9 mouse cellular contexts compared by ENCODE assay signal in the genomic region with DNA sequence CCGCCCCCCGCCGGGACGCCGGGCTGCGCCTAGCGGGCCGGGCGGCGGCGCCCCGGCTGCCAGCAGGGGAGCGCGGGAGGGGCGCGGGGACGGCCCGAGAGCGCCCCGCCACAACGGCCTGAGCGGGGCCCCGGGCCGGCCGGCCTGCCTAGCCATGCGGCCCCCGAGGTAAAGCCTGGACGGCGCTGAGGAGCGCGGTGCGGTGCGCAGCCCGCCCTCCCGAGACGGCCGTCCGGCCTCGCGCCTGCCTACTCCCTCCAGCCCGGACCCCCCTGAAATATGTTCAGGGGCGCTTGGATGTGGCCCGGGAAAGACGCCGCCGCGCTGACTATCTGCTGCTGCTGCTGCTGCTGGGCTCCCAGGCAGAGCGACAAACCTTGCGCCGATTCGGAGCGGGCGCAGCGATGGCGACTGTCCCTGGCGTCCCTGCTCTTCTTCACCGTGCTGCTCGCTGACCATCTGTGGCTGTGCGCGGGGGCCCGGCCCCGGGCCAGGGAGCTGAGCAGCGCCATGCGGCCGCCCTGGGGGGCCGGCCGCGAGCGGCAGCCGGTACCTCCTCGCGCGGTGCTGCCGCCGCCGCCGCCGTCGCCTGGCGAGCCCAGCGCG. TPM values are rescaled to one million over a fixed set of nuclear protein-coding genes. Genes with fewer than 3 reads are reported as not detected.
DNase-seq lines count a peak whose midpoint lies in the region; ATAC-seq lines count a peak whose summit lies in the region.
"Had no signal": no experiment of that assay in that cellular context is flagged by ENCODE, and none has a peak within 500 bp of the region (broad histone marks: within the 10 kb centered on the region; RNA-seq: fewer than 3 reads in every experiment).

A gene (plus strand): TSS at position 232 of the 606 bp plus-strand sequence.

- peaks cover 12% of the 10 kb centered on the region for H3K4me1 ChIP-seq in kidney, embryonic 15.5 days
- no peaks in the 10 kb centered on the region for H3K4me1 ChIP-seq in brown adipose tissue, adult 24 weeks (ENCODE audit: control insufficient read depth, insufficient read depth, insufficient read length, low read length)
- H3K4me1 ChIP-seq in embryonic facial prominence, embryonic 13.5 days: no peaks in the 10 kb centered on the region
- H3K4me1 ChIP-seq in neural tube, embryonic 11.5 days (ENCODE audit: control insufficient read depth, insufficient read depth, low read length): no peaks in the 10 kb centered on the region

- WGBS in kidney, embryonic 15.5 days: 32% methylated on average over 51 of the region's 82 CpGs
- WGBS in embryonic facial prominence, embryonic 13.5 days: 22% methylated on average over 67 of the region's 82 CpGs
- 6% methylated on average over 16 of the region's 82 CpGs for WGBS in neural tube, embryonic 11.5 days

- H3K9me3 ChIP-seq in kidney, embryonic 15.5 days (replicated peaks): no peaks in the 10 kb centered on the region
- no peaks in the 10 kb centered on the region for H3K9me3 ChIP-seq in embryonic facial prominence, embryonic 13.5 days
- H3K9me3 ChIP-seq in neural tube, embryonic 11.5 days (ENCODE audit: control insufficient read depth, low read length): no peaks in the 10 kb centered on the region

- peaks cover 95% of the 10 kb centered on the region for H3K27me3 ChIP-seq in kidney, embryonic 15.5 days
- peaks cover 89% of the 10 kb centered on the region for H3K27me3 ChIP-seq in embryonic facial prominence, embryonic 13.5 days
- H3K27me3 ChIP-seq in neural tube, embryonic 11.5 days (ENCODE audit: control insufficient read depth, insufficient read depth, low read length): peaks cover 8% of the 10 kb centered on the region

- H3K27ac ChIP-seq in kidney, embryonic 15.5 days: no peak within 1 kb of the TSS
- no peak within 1 kb of the TSS for H3K27ac ChIP-seq in brown adipose tissue, adult 24 weeks (replicated peaks; ENCODE audit: low read depth, low read length)
- H3K27ac ChIP-seq in embryonic facial prominence, embryonic 13.5 days: no peak within 1 kb of the TSS
- H3K27ac ChIP-seq in neural tube, embryonic 11.5 days (ENCODE audit: low read depth, low read length): peak within 1 kb of the TSS; percentile 34; the same call in 1 of the 2 replicates

- 0 out of 2 replicates have a peak, but pooled peaks have one; percentile 46 for ATAC-seq in kidney, embryonic 15.5 days (replicated peaks; ENCODE audit: low FRiP score)
- no peak for ATAC-seq in embryonic facial prominence, embryonic 13.5 days (ENCODE audit: insufficient number of reproducible peaks, insufficient read depth, low FRiP score, low TSS enrichment, low read depth)
- peak; percentile 54 for ATAC-seq in neural tube, embryonic 11.5 days (ENCODE audit: insufficient read depth, low FRiP score, low TSS enrichment)
- ATAC-seq in monocyte, adult 5-6 weeks (replicated peaks; ENCODE audit: insufficient number of reproducible peaks, low FRiP score, low TSS enrichment, poor library complexity, severe bottlenecking): no peak

- H3K9ac ChIP-seq in kidney, embryonic 15.5 days: no peak within 1 kb of the TSS
- H3K9ac ChIP-seq in embryonic facial prominence, embryonic 13.5 days: peak within 1 kb of the TSS; percentile 62
- peak within 1 kb of the TSS; percentile 54 for H3K9ac ChIP-seq in neural tube, embryonic 11.5 days (ENCODE audit: low read length)

- DNase-seq in kidney, adult 8-10 months: no peak
- DNase-seq in left cerebral cortex, adult 8-10 months (ENCODE audit: low spot score in 2 of 2): no peak
- peak; percentile 26 for DNase-seq in neural tube, embryonic 11.5 days (ENCODE audit: low spot score)
- DNase-seq in urinary bladder, postnatal 4 days (ENCODE audit: low spot score in 2 of 2): no peak

- no peaks in the 10 kb centered on the region for H3K36me3 ChIP-seq in kidney, embryonic 15.5 days
- H3K36me3 ChIP-seq in embryonic facial prominence, embryonic 13.5 days: no peaks in the 10 kb centered on the region
- no peaks in the 10 kb centered on the region for H3K36me3 ChIP-seq in neural tube, embryonic 11.5 days (ENCODE audit: control insufficient read depth, insufficient read depth, low read length)

- H3K4me2 ChIP-seq in kidney, embryonic 15.5 days: peak within 1 kb of the TSS; percentile 80
- peak within 1 kb of the TSS; percentile 73 for H3K4me2 ChIP-seq in embryonic facial prominence, embryonic 13.5 days
- H3K4me2 ChIP-seq in neural tube, embryonic 11.5 days (ENCODE audit: low read depth): peak within 1 kb of the TSS; percentile 58

- peak within 1 kb of the TSS; percentile 51 for H3K4me3 ChIP-seq in kidney, embryonic 15.5 days (replicated peaks)
- peak within 1 kb of the TSS; percentile 49 for H3K4me3 ChIP-seq in brown adipose tissue, adult 24 weeks (ENCODE audit: insufficient read depth, low read depth, low read length)
- H3K4me3 ChIP-seq in embryonic facial prominence, embryonic 13.5 days: peak within 1 kb of the TSS; percentile 58
- peak within 1 kb of the TSS; percentile 52 for H3K4me3 ChIP-seq in neural tube, embryonic 11.5 days (ENCODE audit: low read depth, low read length)
- H3K4me3 ChIP-seq: myocyte had no signal

RNA-seq across cellular contexts. Expression of the gene that starts here (rescaled TPM):
- polyA plus RNA-seq in kidney, embryonic 15.5 days (2015; fragmentation: Nextera tagmentation; extraction: Ambion mirVana): 0.04 TPM in 1 of 2 replicates, not detected in the other
- polyA plus RNA-seq in brown adipose tissue, adult 24 weeks (2012; ENCODE audit: insufficient read depth, insufficient read length, missing spikeins): 0.75 and 0.79 TPM in 2 replicates
- 0.58 and 0.66 TPM in 2 replicates for polyA plus RNA-seq in embryonic facial prominence, embryonic 13.5 days (2015; fragmentation: Nextera tagmentation; extraction: Ambion mirVana)
- total RNA-seq in left cerebral cortex, adult 8-10 months (2022): 10 to 100 TPM; 15.2 to 17.1 (median 16.2) TPM
- polyA plus RNA-seq in neural tube, embryonic 11.5 days (2014; fragmentation: Nextera tagmentation; extraction: Ambion mirVana): 1.0 and 1.6 TPM in 2 replicates
- not detected in 3 replicates for total RNA-seq in monocyte, adult 5-6 weeks (2017)
- polyA plus RNA-seq: myocyte had no signal

Comparison
In these comparisons a context has a peak if more than half of its experiments do, and no peak if none do; other contexts are left out.
1. RNA of the gene that starts here (total RNA-seq): 15.2 to 17.1 TPM in left cerebral cortex, adult 8-10 months; not detected in monocyte, adult 5-6 weeks; every median in the first group is over 10 times any median in the second.
2. Peak in ATAC-seq, H3K4me3 ChIP-seq and H3K4me2 ChIP-seq in kidney, embryonic 15.5 days; RNA of the gene not detected or under 1 TPM.
3. Peak in every context shown above with its lines, with median percentiles within 50 percentile points of each other: H3K4me2 ChIP-seq and H3K4me3 ChIP-seq.